Mouse (Mus musculus): ENCODE measurements around the gene Slc16a6. TPM values are rescaled to one million over a fixed set of nuclear protein-coding genes. Genes with fewer than 3 reads are reported as not detected.

Slc16a6 gene
- polyA plus RNA-seq, 1 experiment: 7.2 TPM

DNA sequence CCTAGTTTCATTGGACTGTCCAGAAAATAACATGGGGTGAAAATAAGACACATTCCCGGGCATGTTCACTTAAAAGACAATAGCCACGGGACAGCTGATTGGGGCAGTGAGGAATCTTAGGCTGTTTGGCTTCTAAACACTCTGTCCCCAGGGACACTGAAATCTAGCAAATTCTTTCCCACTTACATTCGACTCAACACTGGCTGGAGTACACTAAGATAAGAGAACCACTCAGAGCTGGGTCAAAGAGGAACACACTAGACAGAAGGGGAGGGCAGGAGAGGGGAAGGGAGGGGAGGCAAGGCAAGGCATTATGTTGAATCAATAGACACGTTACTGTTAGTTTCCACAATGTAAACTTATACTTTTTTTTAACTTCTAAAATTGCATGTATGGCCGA is 12.8 kb downstream of the Slc16a6 start:
- H3K27ac ChIP-seq (ENCODE audit: insufficient read depth, low read length): no peak overlapping the region
- H3K4me1 ChIP-seq (ENCODE audit: control insufficient read depth, insufficient read depth, low read length): no peaks in the 10 kb centered on the region
- H3K4me3 ChIP-seq (ENCODE audit: insufficient read depth, low read length): no peak overlapping the region
- TF ChIP-seq CTCF (IDR thresholded peaks at IDR 0.05; ENCODE audit: extremely low read depth, insufficient read depth, low read length): no peak
- no peak for TF ChIP-seq POLR2A (IDR thresholded peaks at IDR 0.05; ENCODE audit: extremely low read depth, insufficient read depth, low read length)

DNA sequence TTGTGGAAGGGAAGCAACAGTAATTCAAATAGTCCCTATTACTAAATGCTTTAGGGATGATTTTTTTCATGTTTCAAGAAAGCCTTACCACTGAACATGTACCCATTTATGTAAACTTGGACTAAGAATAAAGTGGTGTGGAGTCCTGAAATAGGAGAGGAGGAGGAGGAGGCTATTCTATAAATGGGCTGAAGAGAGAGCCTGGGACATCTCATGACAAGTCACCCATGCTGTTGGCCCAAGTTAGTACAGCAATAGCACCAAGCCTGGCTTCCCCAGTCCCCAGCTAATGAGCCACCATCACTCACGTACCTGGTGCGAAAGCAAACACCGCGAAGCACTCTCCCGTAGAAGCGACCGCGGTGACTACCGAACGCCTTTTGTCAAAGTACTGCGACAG is 15.2 kb downstream of the Slc16a6 start:
- no peak for TF ChIP-seq CTCF (IDR thresholded peaks at IDR 0.05; ENCODE audit: extremely low read depth, insufficient read depth, low read length)
- no peak for TF ChIP-seq POLR2A (IDR thresholded peaks at IDR 0.05; ENCODE audit: extremely low read depth, insufficient read depth, low read length)
- H3K27ac ChIP-seq (ENCODE audit: insufficient read depth, low read length): no peak overlapping the region
- no peaks in the 10 kb centered on the region for H3K4me1 ChIP-seq (ENCODE audit: control insufficient read depth, insufficient read depth, low read length)
- no peak overlapping the region for H3K4me3 ChIP-seq (ENCODE audit: insufficient read depth, low read length)

DNA sequence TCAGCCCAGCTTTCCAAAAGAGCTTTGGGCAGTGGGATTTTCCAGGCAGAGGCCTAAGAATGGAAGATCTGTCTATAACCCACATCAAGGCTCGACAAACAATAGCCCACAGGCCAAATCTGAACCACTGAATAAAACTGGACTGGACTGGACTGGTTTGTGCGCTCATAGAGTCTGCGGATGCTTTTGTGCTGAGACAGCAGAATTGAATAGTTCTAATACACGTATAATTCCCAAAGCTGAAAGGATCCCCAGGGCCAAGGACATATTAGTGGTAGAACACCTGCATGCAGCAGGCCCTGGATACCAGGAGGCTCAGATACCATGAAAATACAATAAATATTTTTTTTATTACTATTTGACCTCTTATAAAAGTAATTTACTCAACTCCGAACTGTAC is 17.1 kb downstream of the Slc16a6 start:
- no peaks in the 10 kb centered on the region for H3K4me1 ChIP-seq (ENCODE audit: control insufficient read depth, insufficient read depth, low read length)
- no peak overlapping the region for H3K27ac ChIP-seq (ENCODE audit: insufficient read depth, low read length)
- no peak overlapping the region for H3K4me3 ChIP-seq (ENCODE audit: insufficient read depth, low read length)
- TF ChIP-seq CTCF (IDR thresholded peaks at IDR 0.05; ENCODE audit: extremely low read depth, insufficient read depth, low read length): no peak
- no peak for TF ChIP-seq POLR2A (IDR thresholded peaks at IDR 0.05; ENCODE audit: extremely low read depth, insufficient read depth, low read length)

DNA sequence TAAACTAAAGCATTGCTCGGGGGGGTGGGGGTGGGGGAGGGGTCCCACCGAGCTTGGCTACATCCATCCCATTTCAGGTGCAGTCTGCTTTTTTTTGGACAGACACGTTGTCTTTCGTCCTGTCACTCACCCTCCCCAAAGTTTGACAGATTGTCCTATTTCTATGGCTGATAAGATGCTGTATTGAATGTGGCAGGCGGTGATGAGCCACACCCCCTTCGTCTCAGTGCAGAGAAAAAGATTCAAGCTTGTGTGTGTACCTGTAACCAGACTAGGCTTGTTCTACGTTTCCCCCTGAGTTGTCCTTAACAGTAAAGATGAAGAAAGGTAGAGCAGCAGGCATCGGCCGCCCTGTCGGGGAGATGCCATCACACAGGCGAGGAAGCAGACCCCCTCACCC is 22.2 kb downstream of the Slc16a6 start:
- no peaks in the 10 kb centered on the region for H3K4me1 ChIP-seq (ENCODE audit: control insufficient read depth, insufficient read depth, low read length)
- no peak for TF ChIP-seq POLR2A (IDR thresholded peaks at IDR 0.05; ENCODE audit: extremely low read depth, insufficient read depth, low read length)
- no peak for TF ChIP-seq CTCF (IDR thresholded peaks at IDR 0.05; ENCODE audit: extremely low read depth, insufficient read depth, low read length)
- H3K4me3 ChIP-seq (ENCODE audit: insufficient read depth, low read length): no peak overlapping the region
- no peak overlapping the region for H3K27ac ChIP-seq (ENCODE audit: insufficient read depth, low read length)

DNA sequence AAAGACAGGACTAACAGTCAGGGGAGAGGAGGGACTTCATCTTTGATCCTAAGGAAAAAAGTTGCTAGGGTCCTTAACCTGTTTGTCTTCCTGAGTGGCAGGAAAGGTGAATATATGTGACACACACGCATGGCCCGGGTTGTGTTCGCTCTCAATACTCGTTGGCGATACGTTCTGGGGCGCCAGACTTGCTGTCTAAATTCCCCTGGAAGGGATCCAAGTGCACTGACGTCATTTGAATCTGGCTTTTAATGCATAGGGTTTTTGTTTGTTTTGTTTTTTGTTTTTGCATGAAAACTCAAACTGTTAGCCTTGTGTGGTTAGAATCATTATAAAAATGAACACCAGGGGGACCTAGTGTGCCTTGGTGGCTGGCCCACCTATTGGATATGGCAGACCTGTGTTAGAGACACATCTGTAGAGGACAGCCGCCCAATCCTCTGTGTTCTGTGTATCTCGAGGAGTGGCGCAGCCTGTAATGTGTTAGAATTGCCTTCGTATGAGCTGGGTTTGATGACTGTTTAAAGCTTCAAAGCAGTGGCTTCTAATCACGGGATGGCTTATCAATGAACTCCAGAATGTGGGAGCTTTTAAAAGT is 27.9 kb downstream of the Slc16a6 start:
- Histone ChIP-seq H3K4me1 (ENCODE audit: control insufficient read depth, insufficient read depth, low read length) (no peaks in the 10 kb centered on the region), H3K27ac (ENCODE audit: insufficient read depth, low read length) (no peak overlapping the region), H3K4me3 (ENCODE audit: insufficient read depth, low read length) (no peak overlapping the region)
- TF ChIP-seq POLR2A (IDR thresholded peaks at IDR 0.05; ENCODE audit: extremely low read depth, insufficient read depth, low read length) (no peak), CTCF (IDR thresholded peaks at IDR 0.05; ENCODE audit: extremely low read depth, insufficient read depth, low read length) (peak; percentile 78)

DNA sequence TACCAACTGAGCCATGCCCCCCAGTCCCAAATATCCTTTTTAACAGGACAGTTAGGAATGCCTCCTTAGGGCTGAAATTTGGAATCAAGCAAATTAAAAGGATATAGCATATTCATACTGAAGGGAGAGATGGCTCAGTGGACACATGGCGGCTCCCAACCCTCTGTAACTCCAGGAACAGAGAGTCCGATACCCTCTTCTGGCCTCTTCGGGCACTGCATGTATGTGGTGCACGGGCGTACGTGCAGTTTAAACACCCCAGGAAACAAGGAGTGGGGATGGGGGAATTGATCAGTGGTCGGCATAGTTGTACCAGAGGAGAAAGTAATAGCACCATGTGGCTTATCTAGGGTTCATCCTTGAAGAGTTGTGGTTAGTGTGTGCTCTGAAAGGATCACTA is 28.8 kb downstream of the Slc16a6 start:
- no peak for TF ChIP-seq POLR2A (IDR thresholded peaks at IDR 0.05; ENCODE audit: extremely low read depth, insufficient read depth, low read length)
- 0 out of 2 replicates have a peak, but pooled peaks have one; percentile 10 for TF ChIP-seq CTCF (IDR thresholded peaks at IDR 0.05; ENCODE audit: extremely low read depth, insufficient read depth, low read length)
- H3K4me1 ChIP-seq (ENCODE audit: control insufficient read depth, insufficient read depth, low read length): no peaks in the 10 kb centered on the region
- no peak overlapping the region for H3K27ac ChIP-seq (ENCODE audit: insufficient read depth, low read length)
- no peak overlapping the region for H3K4me3 ChIP-seq (ENCODE audit: insufficient read depth, low read length)

DNA sequence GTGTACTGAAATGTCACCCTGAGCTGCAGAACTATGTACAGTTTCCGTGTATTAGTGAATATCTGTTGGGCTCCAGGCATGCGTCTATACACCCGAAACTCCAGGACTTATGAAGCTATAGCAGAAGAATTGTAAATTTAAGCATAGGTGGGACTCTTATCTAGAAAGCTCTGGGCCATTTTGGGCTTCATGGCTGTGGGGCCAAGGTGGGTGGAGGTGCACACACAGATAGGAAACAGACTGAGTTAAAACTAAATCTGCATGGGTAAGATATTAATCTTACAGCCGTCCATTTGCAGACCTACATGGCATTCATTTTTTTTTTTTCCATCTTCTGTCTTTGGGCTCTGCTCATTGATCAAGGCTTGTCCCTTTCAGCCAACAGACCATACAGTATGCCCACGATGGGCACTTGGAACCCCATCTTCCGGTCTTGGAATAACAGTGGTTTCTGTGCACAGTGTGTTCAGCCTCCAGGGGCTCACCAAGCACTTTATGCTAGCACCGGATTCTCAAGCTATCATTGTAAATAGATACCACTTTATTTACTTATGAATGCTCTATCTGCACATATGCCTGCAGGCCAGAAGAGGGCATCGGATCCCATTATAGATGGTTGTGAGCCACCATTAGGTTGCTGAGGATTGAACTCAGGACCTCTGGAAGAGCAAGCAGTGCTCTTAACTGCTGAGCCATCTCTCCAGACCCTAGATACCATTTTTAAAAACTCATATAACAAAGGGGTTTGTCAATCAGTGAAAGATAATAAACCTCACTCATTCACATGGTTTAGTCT is 29.7 kb downstream of the Slc16a6 start:
- H3K4me1 ChIP-seq (ENCODE audit: control insufficient read depth, insufficient read depth, low read length): no peaks in the 10 kb centered on the region
- no peak overlapping the region for H3K27ac ChIP-seq (ENCODE audit: insufficient read depth, low read length)
- TF ChIP-seq POLR2A (IDR thresholded peaks at IDR 0.05; ENCODE audit: extremely low read depth, insufficient read depth, low read length) (no peak), CTCF (IDR thresholded peaks at IDR 0.05; ENCODE audit: extremely low read depth, insufficient read depth, low read length) (no peak)
- no peak overlapping the region for H3K4me3 ChIP-seq (ENCODE audit: insufficient read depth, low read length)

DNA sequence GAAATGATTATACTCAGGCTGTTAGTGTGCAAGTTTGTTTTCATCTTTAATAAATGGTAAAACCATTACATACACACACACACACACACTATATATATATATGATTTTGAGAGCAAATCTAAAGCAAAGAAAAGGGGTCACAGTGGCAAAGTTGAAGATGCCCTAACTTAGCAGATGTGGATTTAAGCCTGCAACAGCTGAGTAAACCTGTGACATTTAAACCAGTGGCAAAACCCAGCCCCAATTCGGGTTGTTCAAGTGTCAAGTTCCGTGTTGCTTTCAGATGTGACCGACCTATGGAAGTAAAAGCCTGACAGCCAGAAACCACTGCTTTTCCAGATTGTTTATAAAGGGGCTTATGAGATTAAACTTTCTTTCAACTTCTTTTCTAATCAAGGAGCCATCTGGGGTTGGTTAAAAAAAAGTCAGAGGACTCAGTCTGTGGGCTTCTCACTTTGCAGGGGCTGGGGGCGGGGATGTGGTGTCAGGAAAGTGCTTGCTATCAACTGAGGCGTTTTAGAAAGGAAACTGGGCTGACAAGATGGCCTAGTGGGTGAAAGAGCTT is 31.1 kb downstream of the Slc16a6 start:
- H3K27ac ChIP-seq (ENCODE audit: insufficient read depth, low read length): no peak overlapping the region
- no peaks in the 10 kb centered on the region for H3K4me1 ChIP-seq (ENCODE audit: control insufficient read depth, insufficient read depth, low read length)
- no peak overlapping the region for H3K4me3 ChIP-seq (ENCODE audit: insufficient read depth, low read length)
- TF ChIP-seq POLR2A (IDR thresholded peaks at IDR 0.05; ENCODE audit: extremely low read depth, insufficient read depth, low read length) (no peak), CTCF (IDR thresholded peaks at IDR 0.05; ENCODE audit: extremely low read depth, insufficient read depth, low read length) (no peak)

DNA sequence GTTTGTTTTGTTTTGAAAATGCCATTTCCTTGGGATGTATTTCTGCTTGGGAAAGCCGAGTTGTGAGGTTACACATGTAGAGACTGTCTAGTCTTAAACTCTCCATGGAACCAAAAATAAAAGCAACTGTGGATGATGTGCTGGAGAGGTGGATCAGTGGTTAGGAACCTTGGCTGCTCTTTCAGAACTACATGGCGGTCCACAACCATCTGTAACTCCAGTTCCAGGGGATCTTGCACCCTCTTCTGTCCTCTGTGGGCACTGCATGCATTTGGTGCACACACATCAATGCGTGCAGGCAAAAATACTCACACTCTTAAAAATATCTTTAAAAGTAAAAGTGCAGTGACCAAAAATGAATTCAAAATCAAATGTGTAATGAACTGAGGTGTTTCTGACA is 32.3 kb downstream of the Slc16a6 start:
- Histone ChIP-seq H3K27ac (ENCODE audit: insufficient read depth, low read length) (no peak overlapping the region), H3K4me3 (ENCODE audit: insufficient read depth, low read length) (no peak overlapping the region), H3K4me1 (ENCODE audit: control insufficient read depth, insufficient read depth, low read length) (no peaks in the 10 kb centered on the region)
- TF ChIP-seq CTCF (IDR thresholded peaks at IDR 0.05; ENCODE audit: extremely low read depth, insufficient read depth, low read length): peak; percentile 65
- no peak for TF ChIP-seq POLR2A (IDR thresholded peaks at IDR 0.05; ENCODE audit: extremely low read depth, insufficient read depth, low read length)

DNA sequence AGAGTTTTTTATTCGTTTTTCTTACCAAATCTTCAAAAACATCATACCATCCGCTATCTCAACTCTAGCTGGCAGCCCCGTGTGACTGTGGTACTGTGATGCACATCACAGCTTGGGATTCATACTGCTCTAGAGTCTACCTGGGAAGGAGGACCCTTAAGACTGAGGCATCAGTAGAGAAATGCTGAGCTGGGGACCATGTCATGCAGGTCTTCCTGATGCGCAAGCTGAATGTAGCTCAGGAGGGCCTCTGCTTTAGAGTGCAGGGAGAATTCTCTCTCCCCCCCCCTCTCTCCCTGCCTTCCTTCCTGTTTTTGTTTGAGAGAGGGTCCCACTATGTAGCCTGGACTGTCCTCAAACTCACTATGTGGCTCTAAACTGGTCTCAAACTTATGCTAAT is 32.8 kb downstream of the Slc16a6 start:
- Histone ChIP-seq H3K4me1 (ENCODE audit: control insufficient read depth, insufficient read depth, low read length) (no peaks in the 10 kb centered on the region), H3K4me3 (ENCODE audit: insufficient read depth, low read length) (peak overlapping the region; percentile 23; the same call in 1 of the 2 replicates)

More for the DNA sequence above, 32.8 kb downstream of the Slc16a6 start:
- H3K27ac ChIP-seq (ENCODE audit: insufficient read depth, low read length): no peak overlapping the region
- TF ChIP-seq POLR2A (IDR thresholded peaks at IDR 0.05; ENCODE audit: extremely low read depth, insufficient read depth, low read length) (no peak), CTCF (IDR thresholded peaks at IDR 0.05; ENCODE audit: extremely low read depth, insufficient read depth, low read length) (no peak)

Data from cortical plate, adult 2 months (tissue).